Mouse (Mus musculus) CH12.LX (cell line): ENCODE results near the gene Adam22.

Experiments
- CHD2 ChIP-seq: IDR thresholded peaks from 2 replicates; pipeline ENCODE4 v1.6.1; 2011; ENCODE audit warnings: low read length, improper control_type of control experiment
- CTCF ChIP-seq, 2 experiments: IDR thresholded peaks in 1 of 2; conservative IDR thresholded peaks in 1 of 2; 2 replicates each; pipeline ENCODE4 v1.5.1; 2011 to 2012; ENCODE audit warnings: low read depth in 2 of 2, low read length in 2 of 2, improper control_type of control experiment in 1 of 2, inconsistent platforms in 1 of 2, mild to moderate bottlenecking in 1 of 2, moderate library complexity in 1 of 2
- EP300 ChIP-seq: IDR thresholded peaks from 2 replicates; pipeline ENCODE4 v1.6.1; 2011; ENCODE audit warnings: low read length, improper control_type of control experiment
- GABPA ChIP-seq: IDR thresholded peaks from 2 replicates; pipeline ENCODE4 v1.6.1; 2012; ENCODE audit warnings: low read depth, low read length, improper control_type of control experiment, inconsistent platforms; ENCODE audit not compliant: insufficient replicate concordance
- IRF4 ChIP-seq: IDR thresholded peaks from 2 replicates; pipeline ENCODE4 v1.6.1; 2014; ENCODE audit warnings: low read depth, mild to moderate bottlenecking, inconsistent platforms, low read length, improper control_type of control experiment
- KAT2A ChIP-seq: IDR thresholded peaks from 2 replicates; pipeline ENCODE4 v1.6.1; 2012; ENCODE audit warnings: low read length, improper control_type of control experiment, inconsistent platforms; ENCODE audit not compliant: insufficient replicate concordance
- MAX ChIP-seq: IDR thresholded peaks from 2 replicates; pipeline ENCODE4 v1.6.1; 2011; ENCODE audit warnings: low read length, improper control_type of control experiment
- MEF2A ChIP-seq: IDR thresholded peaks from 2 replicates; pipeline ENCODE4 v1.6.1; 2014; ENCODE audit warnings: low read depth, mild to moderate bottlenecking, inconsistent platforms, low read length, improper control_type of control experiment, borderline replicate concordance
- POLR2A ChIP-seq: IDR thresholded peaks from 2 replicates; pipeline ENCODE4 v1.6.1; 2011; ENCODE audit warnings: low read depth, mild to moderate bottlenecking, improper control_type of control experiment, low read length

GRCm38 (mm10) chr5:8343296-8343695, 24.7 kb downstream of the Adam22 start:
- TF ChIP-seq CTCF (conservative IDR thresholded peaks at IDR 0.05 in 1 of 2, IDR thresholded peaks at IDR 0.05 in 1 of 2; ENCODE audit: low read depth in 2 of 2, low read length in 2 of 2) = no peak
- TF ChIP-seq EP300 = no peak
- TF ChIP-seq GABPA = no peak
- no peak for TF ChIP-seq KAT2A
- TF ChIP-seq CHD2 = no peak
- TF ChIP-seq MAX = no peak
- TF ChIP-seq POLR2A = no peak
- no peak for TF ChIP-seq IRF4
- no peak for TF ChIP-seq MEF2A
